Mouse (Mus musculus): Measurements from ENCODE around the gene Bach2.

The Bach2 gene

GRCm38 (mm10) chr4:32387479-32388240 lies 149.1 kb downstream of the Bach2 start:
- no peak for DNase-seq (ENCODE audit: low read depth, low spot score)

GRCm38 (mm10) chr4:32388564-32388963 lies 150.0 kb downstream of the Bach2 start:
- DNase-seq (ENCODE audit: low read depth, low spot score), result no peak

- DNase-seq (ENCODE audit: low read depth, low spot score), result no peak
Observed at GRCm38 (mm10) chr4:32389107-32389800, 150.7 kb downstream of the Bach2 start.

- no peak for DNase-seq (ENCODE audit: low read depth, low spot score)
Observed at GRCm38 (mm10) chr4:32391260-32391659, 152.7 kb downstream of the Bach2 start.

- no peak for DNase-seq (ENCODE audit: low read depth, low spot score)
Observed at GRCm38 (mm10) chr4:32393226-32393625, 154.6 kb downstream of the Bach2 start.

- DNase-seq (ENCODE audit: low read depth, low spot score), result no peak
Observed at GRCm38 (mm10) chr4:32393951-32394350, 155.3 kb downstream of the Bach2 start.

GRCm38 (mm10) chr4:32394850-32395249 lies 156.2 kb downstream of the Bach2 start:
- DNase-seq (ENCODE audit: low read depth, low spot score), result no peak

GRCm38 (mm10) chr4:32401459-32401858 lies 162.9 kb downstream of the Bach2 start:
- DNase-seq (ENCODE audit: low read depth, low spot score), result no peak

GRCm38 (mm10) chr4:32403506-32403905 lies 164.9 kb downstream of the Bach2 start:
- no peak for DNase-seq (ENCODE audit: low read depth, low spot score)

- DNase-seq (ENCODE audit: low read depth, low spot score), result no peak
Observed at GRCm38 (mm10) chr4:32405149-32405882, 166.7 kb downstream of the Bach2 start.

- DNase-seq (ENCODE audit: low read depth, low spot score), result no peak
Observed at GRCm38 (mm10) chr4:32405985-32406384, 167.4 kb downstream of the Bach2 start.

GRCm38 (mm10) chr4:32408535-32408934 lies 169.9 kb downstream of the Bach2 start:
- DNase-seq (ENCODE audit: low read depth, low spot score), result no peak

GRCm38 (mm10) chr4:32409116-32409880 lies 170.7 kb downstream of the Bach2 start:
- DNase-seq (ENCODE audit: low read depth, low spot score), result no peak

GRCm38 (mm10) chr4:32413063-32413462 lies 174.5 kb downstream of the Bach2 start:
- DNase-seq (ENCODE audit: low read depth, low spot score), result no peak

- no peak for DNase-seq (ENCODE audit: low read depth, low spot score)
Observed at GRCm38 (mm10) chr4:32413505-32413904, 174.9 kb downstream of the Bach2 start.

- DNase-seq (ENCODE audit: low read depth, low spot score), result no peak
Observed at GRCm38 (mm10) chr4:32414959-32415358, 176.4 kb downstream of the Bach2 start.

GRCm38 (mm10) chr4:32417939-32418338 lies 179.3 kb downstream of the Bach2 start:
- DNase-seq (ENCODE audit: low read depth, low spot score), result no peak

- DNase-seq (ENCODE audit: low read depth, low spot score), result no peak
Observed at GRCm38 (mm10) chr4:32421570-32421969, 183.0 kb downstream of the Bach2 start.

- DNase-seq (ENCODE audit: low read depth, low spot score), result no peak
Observed at GRCm38 (mm10) chr4:32422427-32422826, 183.8 kb downstream of the Bach2 start.

- no peak for DNase-seq (ENCODE audit: low read depth, low spot score)
Observed at GRCm38 (mm10) chr4:32423667-32424066, 185.1 kb downstream of the Bach2 start.

GRCm38 (mm10) chr4:32424434-32424833 lies 185.8 kb downstream of the Bach2 start:
- DNase-seq (ENCODE audit: low read depth, low spot score), result no peak

- DNase-seq (ENCODE audit: low read depth, low spot score), result no peak
Observed at GRCm38 (mm10) chr4:32425060-32425459, 186.5 kb downstream of the Bach2 start.

All from c-Kit-negative CD71-positive TER-119-positive erythroid progenitor cells, embryonic 14.5 days (primary cell).